Mouse (Mus musculus): ENCODE measurements around the gene Gm16485.

DNA sequence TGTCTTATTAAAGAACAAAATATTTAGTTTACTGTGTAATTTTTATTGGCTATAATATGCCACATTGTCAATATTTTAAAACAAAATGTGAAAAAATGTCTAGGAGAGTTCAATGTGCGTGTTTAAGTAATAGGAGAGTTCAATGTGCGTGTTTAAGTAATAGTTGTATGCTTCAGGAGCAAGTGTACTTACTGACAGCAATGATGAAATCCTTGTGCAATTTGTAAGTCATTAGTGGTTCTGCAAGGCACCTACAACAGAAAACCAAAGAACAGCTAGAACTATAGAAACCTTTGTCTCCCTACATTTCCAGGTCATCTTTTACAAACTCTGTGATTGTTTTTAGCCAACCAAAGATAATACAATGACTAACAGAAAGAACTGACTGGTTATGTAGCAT lies 43.5 kb downstream of the Gm16485 start:
- no peak for TF ChIP-seq CTCF (IDR thresholded peaks at IDR 0.05)
- no peak for TF ChIP-seq EP300 (IDR thresholded peaks at IDR 0.05; ENCODE audit: insufficient read depth, low read depth, low read length)
